Mouse (Mus musculus) ovary, adult 18-20 months (tissue): ENCODE data around the gene Cdt1.

Experiments
- DNase-seq: peaks from one replicate; pipeline ENCODE4 v3.0.0; 2022; ENCODE audit warnings: low spot score, mixed read lengths

The Cdt1 gene

GRCm38 (mm10) chr8:122567361-122568108 lies at the start of gene Cdt1:
TSS of gene Cdt1 (plus strand) at chr8:122568015.
- peak; percentile 91 for DNase-seq

- no peak for DNase-seq
Observed at GRCm38 (mm10) chr8:122520611-122521010, 47.2 kb upstream of the Cdt1 start.

- peak; percentile 49 for DNase-seq
Observed at GRCm38 (mm10) chr8:122522796-122523651, 44.8 kb upstream of the Cdt1 start.

GRCm38 (mm10) chr8:122523652-122524360 lies 44.0 kb upstream of the Cdt1 start:
- no peak for DNase-seq

- no peak for DNase-seq
Observed at GRCm38 (mm10) chr8:122524506-122524905, 43.3 kb upstream of the Cdt1 start.

- no peak for DNase-seq
Observed at GRCm38 (mm10) chr8:122525004-122525403, 42.8 kb upstream of the Cdt1 start.

- no peak for DNase-seq
Observed at GRCm38 (mm10) chr8:122526084-122526483, 41.7 kb upstream of the Cdt1 start.

- DNase-seq: peak; percentile 36
Observed at GRCm38 (mm10) chr8:122526526-122527170, 41.2 kb upstream of the Cdt1 start.

GRCm38 (mm10) chr8:122527937-122528336 lies 39.9 kb upstream of the Cdt1 start:
- DNase-seq: no peak

GRCm38 (mm10) chr8:122529159-122529558 lies 38.7 kb upstream of the Cdt1 start:
- no peak for DNase-seq

GRCm38 (mm10) chr8:122531312-122531711 lies 36.5 kb upstream of the Cdt1 start:
- no peak for DNase-seq

GRCm38 (mm10) chr8:122537033-122537432 lies 30.8 kb upstream of the Cdt1 start:
- peak; percentile 81 for DNase-seq

- no peak for DNase-seq
Observed at GRCm38 (mm10) chr8:122537812-122538211, 30.0 kb upstream of the Cdt1 start.

GRCm38 (mm10) chr8:122538310-122539076 lies 29.3 kb upstream of the Cdt1 start:
- no peak for DNase-seq

- DNase-seq: no peak
Observed at GRCm38 (mm10) chr8:122544138-122544537, 23.7 kb upstream of the Cdt1 start.

GRCm38 (mm10) chr8:122546066-122546755 lies 21.6 kb upstream of the Cdt1 start:
- DNase-seq: no peak

- DNase-seq: no peak
Observed at GRCm38 (mm10) chr8:122546811-122547453, 20.9 kb upstream of the Cdt1 start.

GRCm38 (mm10) chr8:122547815-122548214 lies 20.0 kb upstream of the Cdt1 start:
- DNase-seq: no peak

- no peak for DNase-seq
Observed at GRCm38 (mm10) chr8:122548331-122548730, 19.5 kb upstream of the Cdt1 start.

GRCm38 (mm10) chr8:122548891-122549439 lies 18.9 kb upstream of the Cdt1 start:
- no peak for DNase-seq
